Mouse (Mus musculus) ZHBTc4 (cell line): ENCODE data around the gene Camkk1.

Experiments
- DNase-seq: peaks from one replicate; pipeline ENCODE4 v3.0.0-alpha.2; 2011; ENCODE audit warnings: low read depth, low spot score

Gene Camkk1

GRCm38 (mm10) chr11:73018471-73019146 lies at the start of gene Camkk1:
Camkk1 (plus strand) TSS chr11:73019008.
- DNase-seq = peak; percentile 95

- no peak for DNase-seq
These were observed 43.8 kb upstream of the Camkk1 start for GRCm38 (mm10) chr11:72974995-72975503.

- no peak for DNase-seq
These were observed 36.3 kb upstream of the Camkk1 start for GRCm38 (mm10) chr11:72982516-72982915.

- DNase-seq = peak; percentile 50
These were observed 35.5 kb upstream of the Camkk1 start for GRCm38 (mm10) chr11:72983283-72983682.

GRCm38 (mm10) chr11:72986745-72987144 lies 32.1 kb upstream of the Camkk1 start:
- peak; percentile 46 for DNase-seq

- DNase-seq = no peak
These were observed 31.6 kb upstream of the Camkk1 start for GRCm38 (mm10) chr11:72987234-72987633.

- no peak for DNase-seq
These were observed 31.0 kb upstream of the Camkk1 start for GRCm38 (mm10) chr11:72987807-72988206.

GRCm38 (mm10) chr11:72989044-72989443 lies 29.8 kb upstream of the Camkk1 start:
- no peak for DNase-seq

- no peak for DNase-seq
These were observed 28.1 kb upstream of the Camkk1 start for GRCm38 (mm10) chr11:72990688-72991087.

GRCm38 (mm10) chr11:72991961-72992360 lies 26.8 kb upstream of the Camkk1 start:
- no peak for DNase-seq

- DNase-seq = no peak
These were observed 22.5 kb upstream of the Camkk1 start for GRCm38 (mm10) chr11:72996346-72996745.

- no peak for DNase-seq
These were observed 22.0 kb upstream of the Camkk1 start for GRCm38 (mm10) chr11:72996781-72997180.

GRCm38 (mm10) chr11:72997529-72998326 lies 21.1 kb upstream of the Camkk1 start:
- peak; percentile 56 for DNase-seq

GRCm38 (mm10) chr11:72998771-72999170 lies 20.0 kb upstream of the Camkk1 start, which contains the start of gene P2rx1:
P2rx1 (plus strand) TSS chr11:72999103.
- DNase-seq = peak; percentile 17

- peak; percentile 83 for DNase-seq
These were observed 17.8 kb upstream of the Camkk1 start for GRCm38 (mm10) chr11:73001029-73001428.

- peak; percentile 87 for DNase-seq
These were observed 12.4 kb upstream of the Camkk1 start for GRCm38 (mm10) chr11:73006377-73006776.

- no peak for DNase-seq
These were observed 11.7 kb upstream of the Camkk1 start for GRCm38 (mm10) chr11:73007113-73007512.

- DNase-seq = peak; percentile 69
These were observed 10.9 kb upstream of the Camkk1 start for GRCm38 (mm10) chr11:73007698-73008481.

GRCm38 (mm10) chr11:73008826-73009225 lies 10.0 kb upstream of the Camkk1 start:
- DNase-seq = no peak

GRCm38 (mm10) chr11:73009531-73010274 lies 9.1 kb upstream of the Camkk1 start:
- DNase-seq = no peak

- no peak for DNase-seq
These were observed 4.8 kb upstream of the Camkk1 start for GRCm38 (mm10) chr11:73013981-73014380.
